Mouse (Mus musculus): ENCODE measurements at regions not wholly inside any gene's neighbourhood (a gene's known extent, or its start where the extent isn't known, plus 50 kb on each side); places are given as distances from the start of the nearest gene placed in this dataset.

GRCm38 (mm10) chr12:107404821-107405220 is 83.6 kb upstream of the 3110018I06Rik start:
- DNase-seq (ENCODE audit: low spot score): no peak

- no peak for DNase-seq (ENCODE audit: low spot score)
These were observed 64.5 kb upstream of the 3110018I06Rik start for GRCm38 (mm10) chr12:107423923-107424322.

- DNase-seq (ENCODE audit: low spot score): no peak
These were observed 49.9 kb upstream of the 3110018I06Rik start for GRCm38 (mm10) chr12:107438506-107438905.

Measured in c-Kit-positive CD71-positive TER-119-positive erythroid progenitor cells, embryonic 14.5 days (primary cell).